Mouse (Mus musculus) kidney, embryonic 16.5 days (tissue): ENCODE measurements at regions not wholly inside any gene's neighbourhood (a gene's known extent, or its start where the extent isn't known, plus 50 kb on each side); places are given as distances from the start of the nearest gene placed in this dataset.

Experiments used
- ATAC-seq: fragments of 200-750 bp; cut with Nextera tagmentation; 2 replicates; pipeline ENCODE4 v1.8.0; 2017; ENCODE audit warnings: moderate TSS enrichment; ENCODE audit not compliant: low FRiP score, low TSS enrichment
- H3K27ac ChIP-seq: fragments of 300-500 bp; sonication (generic); 2 replicates; pipeline ENCODE4 v1.5.1; 2014; ENCODE audit warnings: low read length
- H3K27me3 ChIP-seq: fragments of 300-500 bp; sonication (generic); 2 replicates; pipeline ENCODE4 v1.6.1; 2014; ENCODE audit warnings: low read length, control low read depth, mixed read lengths; ENCODE audit not compliant: insufficient read depth
- H3K36me3 ChIP-seq: fragments of 300-500 bp; sonication (generic); 2 replicates; pipeline ENCODE4 v1.6.1; 2014; ENCODE audit warnings: low read length, control low read depth, mixed read lengths; ENCODE audit not compliant: insufficient read depth
- H3K4me1 ChIP-seq: fragments of 300-500 bp; sonication (generic); 2 replicates; pipeline ENCODE4 v1.6.1; 2014; ENCODE audit warnings: low read length, control low read depth, mixed read lengths; ENCODE audit not compliant: insufficient read depth
- H3K4me2 ChIP-seq: fragments of 300-500 bp; sonication (generic); replicated peaks from 2 replicates; pipeline ENCODE4 v1.6.1; 2014; ENCODE audit warnings: low read depth, low read length
- H3K4me3 ChIP-seq: fragments of 300-500 bp; sonication (generic); 2 replicates; pipeline ENCODE4 v1.5.1; 2014; ENCODE audit warnings: mild to moderate bottlenecking, low read length
- H3K9ac ChIP-seq: fragments of 300-500 bp; sonication (generic); replicated peaks from 2 replicates; pipeline ENCODE4 v1.6.1; 2014; ENCODE audit warnings: low read length
- H3K9me3 ChIP-seq: fragments of 300-500 bp; sonication (generic); 2 replicates; pipeline ENCODE4 v1.6.1; 2016; ENCODE audit warnings: low read length, control low read depth
- WGBS: fragments of 180-500 bp; shearing (Covaris S2); extraction: QIAGEN DNeasy Blood & Tissue Kit; methylation state at CpG from one replicate; pipeline ENCODE4 v1.1.7; 2014; 5-methylcytosine and 5-hydroxymethylcytosine counted together

GRCm38 (mm10) chr13:84613004-84613403 lies 390.9 kb downstream of the Tmem161b start:
- no peaks in the 10 kb centered on the region for H3K9me3 ChIP-seq
- H3K36me3 ChIP-seq: no peaks in the 10 kb centered on the region
- H3K4me2 ChIP-seq: no peak overlapping the region
- H3K9ac ChIP-seq: no peak overlapping the region
- no peak overlapping the region for H3K4me3 ChIP-seq
- no peak for ATAC-seq
- no peaks in the 10 kb centered on the region for H3K4me1 ChIP-seq
- no peak overlapping the region for H3K27ac ChIP-seq
- WGBS: 47% methylated on average over 2 of the region's 2 CpGs
- no peaks in the 10 kb centered on the region for H3K27me3 ChIP-seq

- Histone ChIP-seq H3K27me3 (no peaks in the 10 kb centered on the region), H3K36me3 (no peaks in the 10 kb centered on the region), H3K9me3 (no peaks in the 10 kb centered on the region), H3K27ac (no peak overlapping the region), H3K4me3 (no peak overlapping the region), H3K4me1 (no peaks in the 10 kb centered on the region), H3K9ac (no peak overlapping the region), H3K4me2 (no peak overlapping the region)
- ATAC-seq: no peak
- WGBS: 87% methylated on average over 5 of the region's 5 CpGs
Measured at GRCm38 (mm10) chr13:84624691-84625090, 402.6 kb downstream of the Tmem161b start.

- Histone ChIP-seq H3K4me3 (no peak overlapping the region), H3K27me3 (no peaks in the 10 kb centered on the region), H3K9me3 (no peaks in the 10 kb centered on the region), H3K27ac (no peak overlapping the region), H3K4me1 (no peaks in the 10 kb centered on the region), H3K36me3 (no peaks in the 10 kb centered on the region), H3K4me2 (no peak overlapping the region), H3K9ac (no peak overlapping the region)
- WGBS: 30% methylated on average over 1 of the region's 1 CpGs
- ATAC-seq: no peak
Measured at GRCm38 (mm10) chr13:84625527-84625926, 403.4 kb downstream of the Tmem161b start.

- Histone ChIP-seq H3K4me2 (no peak overlapping the region), H3K9ac (no peak overlapping the region), H3K36me3 (no peaks in the 10 kb centered on the region), H3K27ac (no peak overlapping the region), H3K4me1 (no peaks in the 10 kb centered on the region), H3K9me3 (no peaks in the 10 kb centered on the region), H3K4me3 (no peak overlapping the region), H3K27me3 (no peaks in the 10 kb centered on the region)
- 61% methylated on average over 2 of the region's 2 CpGs for WGBS
- no peak for ATAC-seq
Measured at GRCm38 (mm10) chr13:84625927-84626326, 403.8 kb downstream of the Tmem161b start.

GRCm38 (mm10) chr13:84626397-84626796 lies 404.3 kb downstream of the Tmem161b start:
- H3K27me3 ChIP-seq: no peaks in the 10 kb centered on the region
- no peaks in the 10 kb centered on the region for H3K4me1 ChIP-seq
- no peak overlapping the region for H3K4me3 ChIP-seq
- 46% methylated on average over 1 of the region's 1 CpGs for WGBS
- no peak overlapping the region for H3K9ac ChIP-seq
- H3K36me3 ChIP-seq: no peaks in the 10 kb centered on the region
- H3K9me3 ChIP-seq: no peaks in the 10 kb centered on the region
- no peak for ATAC-seq
- no peak overlapping the region for H3K4me2 ChIP-seq
- no peak overlapping the region for H3K27ac ChIP-seq

GRCm38 (mm10) chr13:84630686-84631085 lies 408.6 kb downstream of the Tmem161b start:
- H3K9ac ChIP-seq: no peak overlapping the region
- no peak overlapping the region for H3K4me3 ChIP-seq
- H3K9me3 ChIP-seq: no peaks in the 10 kb centered on the region
- no peaks in the 10 kb centered on the region for H3K4me1 ChIP-seq
- ATAC-seq: no peak
- WGBS: 72% methylated on average over 2 of the region's 2 CpGs
- H3K4me2 ChIP-seq: no peak overlapping the region
- H3K27me3 ChIP-seq: no peaks in the 10 kb centered on the region
- no peaks in the 10 kb centered on the region for H3K36me3 ChIP-seq
- H3K27ac ChIP-seq: no peak overlapping the region

- 76% methylated on average over 5 of the region's 5 CpGs for WGBS
- Histone ChIP-seq H3K9ac (no peak overlapping the region), H3K27ac (no peak overlapping the region), H3K27me3 (no peaks in the 10 kb centered on the region), H3K4me2 (no peak overlapping the region), H3K4me1 (no peaks in the 10 kb centered on the region), H3K4me3 (no peak overlapping the region), H3K36me3 (no peaks in the 10 kb centered on the region), H3K9me3 (no peaks in the 10 kb centered on the region)
- ATAC-seq: no peak
Measured at GRCm38 (mm10) chr13:84632493-84632892, 410.4 kb downstream of the Tmem161b start.

- no peaks in the 10 kb centered on the region for H3K36me3 ChIP-seq
Measured at GRCm38 (mm10) chr13:84636831-84637230, 414.7 kb downstream of the Tmem161b start.

GRCm38 (mm10) chr13:84637606-84638005 lies 415.5 kb downstream of the Tmem161b start:
- no peak overlapping the region for H3K27ac ChIP-seq
- no peak overlapping the region for H3K4me3 ChIP-seq
- H3K9ac ChIP-seq: no peak overlapping the region
- no peaks in the 10 kb centered on the region for H3K36me3 ChIP-seq
- H3K4me1 ChIP-seq: no peaks in the 10 kb centered on the region
- H3K4me2 ChIP-seq: no peak overlapping the region
- H3K9me3 ChIP-seq: no peaks in the 10 kb centered on the region
- ATAC-seq: no peak
- WGBS: 88% methylated on average over 1 of the region's 1 CpGs
- no peaks in the 10 kb centered on the region for H3K27me3 ChIP-seq

More at GRCm38 (mm10) chr13:84636831-84637230, 414.7 kb downstream of the Tmem161b start:
- no peaks in the 10 kb centered on the region for H3K9me3 ChIP-seq
- H3K27ac ChIP-seq: no peak overlapping the region
- H3K4me2 ChIP-seq: no peak overlapping the region
- no peak overlapping the region for H3K9ac ChIP-seq
- no peak overlapping the region for H3K4me3 ChIP-seq
- H3K27me3 ChIP-seq: no peaks in the 10 kb centered on the region
- no peaks in the 10 kb centered on the region for H3K4me1 ChIP-seq
- ATAC-seq: no peak

GRCm38 (mm10) chr13:84638401-84638934 lies 416.4 kb downstream of the Tmem161b start:
- Histone ChIP-seq H3K9ac (no peak overlapping the region), H3K4me2 (no peak overlapping the region), H3K4me1 (no peaks in the 10 kb centered on the region), H3K4me3 (no peak overlapping the region), H3K27ac (no peak overlapping the region), H3K27me3 (no peaks in the 10 kb centered on the region), H3K9me3 (no peaks in the 10 kb centered on the region), H3K36me3 (no peaks in the 10 kb centered on the region)
- 71% methylated on average over 4 of the region's 4 CpGs for WGBS
- no peak for ATAC-seq
